17 mouse cellular contexts compared by ENCODE assay signal in genomic region chr2:9409075-9409474, GRCm38 (mm10).
"Had no signal": no experiment of that assay in that cellular context is flagged by ENCODE, and none has a peak within 500 bp of the region (broad histone marks: within the 10 kb centered on the region; RNA-seq: fewer than 3 reads in every experiment).

No protein-coding gene starts in this region.

- H3K4me2 ChIP-seq: limb, embryonic 13.5 days; liver, embryonic 12.5 days; liver, embryonic 15.5 days; lung, embryonic 15.5 days; midbrain, embryonic 11.5 days had no signal

- H3K27ac ChIP-seq: layer of hippocampus, adult 2 months; limb, embryonic 10.5 days; limb, embryonic 13.5 days; liver, embryonic 12.5 days; liver, embryonic 15.5 days; lung, embryonic 15.5 days had no signal

- H3K4me3 ChIP-seq: layer of hippocampus, adult 2 months; limb, embryonic 10.5 days; limb, embryonic 13.5 days; liver, embryonic 12.5 days; liver, embryonic 15.5 days; lung, embryonic 15.5 days; megakaryocyte, embryonic 14.5 days had no signal

- H3K27me3 ChIP-seq: limb, embryonic 13.5 days; liver, embryonic 12.5 days; liver, embryonic 15.5 days; lung, embryonic 15.5 days; megakaryocyte, embryonic 14.5 days had no signal

- ATAC-seq: liver, embryonic 12.5 days had no signal

- H3K36me3 ChIP-seq: limb, embryonic 10.5 days; limb, embryonic 13.5 days; liver, embryonic 12.5 days; liver, embryonic 15.5 days; lung, embryonic 15.5 days had no signal

- H3K9me3 ChIP-seq: limb, embryonic 10.5 days; limb, embryonic 13.5 days; liver, embryonic 12.5 days; liver, embryonic 15.5 days; lung, embryonic 15.5 days had no signal

- H3K9ac ChIP-seq: limb, embryonic 13.5 days; liver, embryonic 12.5 days; liver, embryonic 15.5 days; lung, embryonic 15.5 days had no signal

- H3K4me1 ChIP-seq: limb, embryonic 10.5 days; limb, embryonic 13.5 days; liver, embryonic 12.5 days; liver, embryonic 15.5 days; lung, embryonic 15.5 days; megakaryocyte, embryonic 14.5 days had no signal

- DNase-seq: kidney, adult 11 months; kidney, postnatal 25 days; layer of hippocampus, adult 9-11 months; liver; lung, adult 18-20 months; lung, postnatal 10 days; lung, postnatal 36 days; midbrain, embryonic 14.5 days; thymus, postnatal 25 days had no signal
